In the genomic region with DNA sequence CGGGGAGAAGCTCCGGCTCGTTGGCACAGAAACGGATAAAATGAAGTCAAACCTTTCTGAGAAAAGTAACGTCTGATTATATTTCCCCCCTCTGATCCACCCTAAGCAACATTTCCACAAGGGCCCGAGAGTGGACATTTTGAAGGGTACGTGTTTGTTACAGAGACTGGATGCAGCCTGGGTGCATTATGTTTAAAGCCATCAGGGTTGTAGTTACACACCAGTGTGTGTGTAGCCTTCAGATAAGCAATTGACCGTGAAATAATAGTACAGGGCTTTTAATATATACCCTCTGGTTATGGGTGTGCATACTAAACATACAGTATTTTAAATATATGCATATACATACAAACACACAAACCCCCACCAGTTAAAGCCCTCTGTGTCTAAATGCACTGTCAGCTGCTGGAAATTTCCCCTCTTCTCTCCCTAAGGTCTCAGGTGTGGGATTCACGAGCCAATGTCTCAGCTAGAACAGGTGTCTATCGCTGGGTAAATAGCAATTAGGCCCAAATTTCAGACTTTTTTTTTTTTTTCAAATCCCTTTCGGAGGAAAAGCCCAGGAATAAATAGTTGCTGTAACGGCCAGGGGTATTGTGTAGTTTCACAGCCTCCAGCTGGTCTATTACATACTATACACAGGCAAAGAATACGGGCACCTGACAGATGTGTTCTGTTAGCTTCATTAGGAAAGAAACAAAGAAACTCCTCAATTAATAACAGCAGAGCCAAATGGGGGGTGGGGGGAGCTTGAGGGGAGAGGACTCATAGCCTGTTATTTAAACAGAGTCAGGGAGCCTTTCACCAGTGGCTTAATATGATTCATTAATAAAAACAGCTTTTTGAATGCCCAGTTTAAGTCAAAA, we compare ENCODE assay signal across 16 mouse cellular contexts.
DNase-seq lines count a peak whose midpoint lies in the region; ATAC-seq lines count a peak whose summit lies in the region.
"Had no signal": no experiment of that assay in that cellular context is flagged by ENCODE, and none has a peak within 500 bp of the region (broad histone marks: within the 10 kb centered on the region; RNA-seq: fewer than 3 reads in every experiment).

No protein-coding gene starts in this region.

- no peaks in the 10 kb centered on the region for H3K36me3 ChIP-seq in forebrain, embryonic 13.5 days (ENCODE audit: poor library complexity, severe bottlenecking)
- H3K36me3 ChIP-seq in hindbrain, embryonic 15.5 days = no peaks in the 10 kb centered on the region
- H3K36me3 ChIP-seq in neural tube, embryonic 13.5 days = no peaks in the 10 kb centered on the region
- H3K36me3 ChIP-seq: heart, embryonic 15.5 days; limb, embryonic 12.5 days had no signal

- DNase-seq in embryo, embryonic 11 days = peak; percentile 17
- no peak for DNase-seq in embryo, embryonic 9.5 days (ENCODE audit: extremely low spot score)
- DNase-seq in heart, adult 8-10 months (ENCODE audit: low spot score) = no peak
- DNase-seq in adipocyte (ENCODE audit: low spot score) = no peak
- DNase-seq: cerebellum, adult 11-12 months; lung, postnatal 36 days; thymus, postnatal 36 days had no signal

- H3K4me1 ChIP-seq in forebrain, embryonic 13.5 days = peaks cover 30% of the 10 kb centered on the region
- H3K4me1 ChIP-seq in hindbrain, embryonic 15.5 days (replicated peaks) = peaks cover 19% of the 10 kb centered on the region
- H3K4me1 ChIP-seq in neural tube, embryonic 13.5 days (replicated peaks) = peaks cover 21% of the 10 kb centered on the region
- H3K4me1 ChIP-seq: heart, embryonic 15.5 days had no signal

- peak; percentile 91 for ATAC-seq in forebrain, embryonic 13.5 days
- ATAC-seq in hindbrain, embryonic 15.5 days (ENCODE audit: low FRiP score, low read depth) = peak; percentile 54; the same call in 1 of the 2 replicates
- peak; percentile 88 for ATAC-seq in neural tube, embryonic 13.5 days (ENCODE audit: low read depth)
- no peak for ATAC-seq in CD4-positive, CD25-positive, alpha-beta regulatory T cell, adult 4 months

- peak overlapping the region; percentile 80 for H3K27ac ChIP-seq in forebrain, embryonic 13.5 days
- peak overlapping the region; percentile 63 for H3K27ac ChIP-seq in hindbrain, embryonic 15.5 days (replicated peaks)
- peak overlapping the region; percentile 67 for H3K27ac ChIP-seq in neural tube, embryonic 13.5 days (replicated peaks)
- H3K27ac ChIP-seq: heart, embryonic 15.5 days; left cerebral cortex, adult 2 months; limb, embryonic 12.5 days had no signal

- H3K4me2 ChIP-seq in forebrain, embryonic 13.5 days = peak overlapping the region; percentile 20; the same call in 1 of the 2 replicates
- 0 out of 2 replicates have a peak overlapping the region, but pooled peaks have one; percentile 9 for H3K4me2 ChIP-seq in hindbrain, embryonic 15.5 days
- H3K4me2 ChIP-seq in neural tube, embryonic 13.5 days = peak overlapping the region; percentile 24; the same call in 1 of the 2 replicates
- H3K4me2 ChIP-seq: heart, embryonic 15.5 days had no signal

- WGBS in forebrain, embryonic 13.5 days = 33% methylated on average over 13 of the region's 13 CpGs
- WGBS in hindbrain, embryonic 15.5 days = 33% methylated on average over 13 of the region's 13 CpGs
- WGBS in neural tube, embryonic 13.5 days = 41% methylated on average over 13 of the region's 13 CpGs

- no peak overlapping the region for H3K4me3 ChIP-seq in forebrain, embryonic 13.5 days
- H3K4me3 ChIP-seq in hindbrain, embryonic 15.5 days = no peak overlapping the region
- H3K4me3 ChIP-seq in neural tube, embryonic 13.5 days = no peak overlapping the region
- H3K4me3 ChIP-seq: erythroblast, embryonic 14.5 days; heart, embryonic 15.5 days; left cerebral cortex, adult 2 months; limb, embryonic 12.5 days had no signal

- H3K9ac ChIP-seq in forebrain, embryonic 13.5 days = no peak overlapping the region
- H3K9ac ChIP-seq in hindbrain, embryonic 15.5 days = no peak overlapping the region
- H3K9ac ChIP-seq in neural tube, embryonic 13.5 days = peak overlapping the region; percentile 38
- H3K9ac ChIP-seq: heart, embryonic 15.5 days; limb, embryonic 12.5 days had no signal

- no peaks in the 10 kb centered on the region for H3K9me3 ChIP-seq in forebrain, embryonic 13.5 days (replicated peaks)
- no peaks in the 10 kb centered on the region for H3K9me3 ChIP-seq in hindbrain, embryonic 15.5 days
- H3K9me3 ChIP-seq in neural tube, embryonic 13.5 days = no peaks in the 10 kb centered on the region
- H3K9me3 ChIP-seq: heart, embryonic 15.5 days; limb, embryonic 12.5 days had no signal

- no peaks in the 10 kb centered on the region for H3K27me3 ChIP-seq in forebrain, embryonic 13.5 days
- H3K27me3 ChIP-seq in hindbrain, embryonic 15.5 days = no peaks in the 10 kb centered on the region
- no peaks in the 10 kb centered on the region for H3K27me3 ChIP-seq in neural tube, embryonic 13.5 days
- H3K27me3 ChIP-seq: CH12.LX; heart, embryonic 15.5 days; limb, embryonic 12.5 days had no signal
